Mouse (Mus musculus): ENCODE results near the gene Fbxw10. TPM values are rescaled to one million over a fixed set of nuclear protein-coding genes. Genes with fewer than 3 reads are reported as not detected.

The Fbxw10 gene
- polyA plus RNA-seq (2015; fragmentation: Nextera tagmentation; extraction: Ambion mirVana): 0.13 TPM in 1 of 2 replicates, not detected in the other

- H3K27ac ChIP-seq (replicated peaks): no peak within 1 kb of the TSS
- no peak for ATAC-seq (ENCODE audit: extremely low read depth, insufficient number of reproducible peaks, low FRiP score, low TSS enrichment)
- peaks cover 10% of the 10 kb centered on the region for H3K4me1 ChIP-seq
- 40% methylated on average over 12 of the region's 12 CpGs for WGBS
- H3K4me2 ChIP-seq: peak within 1 kb of the TSS; percentile 57
- peak within 1 kb of the TSS; percentile 62 for H3K9ac ChIP-seq
- H3K36me3 ChIP-seq: no peaks in the 10 kb centered on the region
- no peaks in the 10 kb centered on the region for H3K9me3 ChIP-seq
- H3K27me3 ChIP-seq (replicated peaks): no peaks in the 10 kb centered on the region
- peak within 1 kb of the TSS; percentile 29 for H3K4me3 ChIP-seq
Observed at GRCm38 (mm10) chr11:62846961-62847654, at the start of gene Fbxw10. Gene Fbxw10 (plus strand): TSS chr11:62847069.

GRCm38 (mm10) chr11:62804119-62804518 lies 42.8 kb upstream of the Fbxw10 start:
- peaks cover 10% of the 10 kb centered on the region for H3K9me3 ChIP-seq
- H3K9ac ChIP-seq: no peak overlapping the region
- H3K4me3 ChIP-seq: no peak overlapping the region
- no peaks in the 10 kb centered on the region for H3K4me1 ChIP-seq
- H3K27me3 ChIP-seq (replicated peaks): no peaks in the 10 kb centered on the region
- no peak overlapping the region for H3K27ac ChIP-seq (replicated peaks)
- H3K4me2 ChIP-seq: no peak overlapping the region
- 47% methylated on average over 13 of the region's 13 CpGs for WGBS
- ATAC-seq (ENCODE audit: extremely low read depth, insufficient number of reproducible peaks, low FRiP score, low TSS enrichment): no peak
- H3K36me3 ChIP-seq: no peaks in the 10 kb centered on the region

- Histone ChIP-seq H3K9ac (no peak overlapping the region), H3K27ac (replicated peaks) (no peak overlapping the region), H3K4me3 (no peak overlapping the region), H3K4me1 (0 out of 2 replicates have a peak, but pooled peaks cover 7% of the 10 kb centered on the region), H3K9me3 (peaks cover 7% of the 10 kb centered on the region; the same call in 1 of the 2 replicates), H3K4me2 (no peak overlapping the region), H3K36me3 (no peaks in the 10 kb centered on the region), H3K27me3 (replicated peaks) (no peaks in the 10 kb centered on the region)
- no peak for ATAC-seq (ENCODE audit: extremely low read depth, insufficient number of reproducible peaks, low FRiP score, low TSS enrichment)
- 61% methylated on average over 2 of the region's 2 CpGs for WGBS
Observed at GRCm38 (mm10) chr11:62807965-62808364, 38.9 kb upstream of the Fbxw10 start.

GRCm38 (mm10) chr11:62809201-62809600 lies 37.7 kb upstream of the Fbxw10 start:
- Histone ChIP-seq H3K27ac (replicated peaks) (no peak overlapping the region), H3K9ac (no peak overlapping the region), H3K4me2 (no peak overlapping the region), H3K36me3 (no peaks in the 10 kb centered on the region), H3K27me3 (replicated peaks) (no peaks in the 10 kb centered on the region), H3K4me1 (peaks cover 19% of the 10 kb centered on the region), H3K4me3 (no peak overlapping the region), H3K9me3 (peaks cover 7% of the 10 kb centered on the region; the same call in 1 of the 2 replicates)
- no peak for ATAC-seq (ENCODE audit: extremely low read depth, insufficient number of reproducible peaks, low FRiP score, low TSS enrichment)
- WGBS: 58% methylated on average over 4 of the region's 4 CpGs

GRCm38 (mm10) chr11:62812268-62812667 lies 34.6 kb upstream of the Fbxw10 start:
- 78% methylated on average over 6 of the region's 6 CpGs for WGBS
- Histone ChIP-seq H3K27ac (replicated peaks) (no peak overlapping the region), H3K4me2 (no peak overlapping the region), H3K9me3 (no peaks in the 10 kb centered on the region), H3K4me3 (no peak overlapping the region), H3K9ac (no peak overlapping the region), H3K27me3 (replicated peaks) (no peaks in the 10 kb centered on the region), H3K36me3 (no peaks in the 10 kb centered on the region), H3K4me1 (peaks cover 24% of the 10 kb centered on the region)
- ATAC-seq (ENCODE audit: extremely low read depth, insufficient number of reproducible peaks, low FRiP score, low TSS enrichment): no peak

GRCm38 (mm10) chr11:62813497-62813896 lies 33.4 kb upstream of the Fbxw10 start:
- Histone ChIP-seq H3K4me3 (no peak overlapping the region), H3K27ac (replicated peaks) (no peak overlapping the region), H3K36me3 (no peaks in the 10 kb centered on the region), H3K4me2 (no peak overlapping the region), H3K27me3 (replicated peaks) (no peaks in the 10 kb centered on the region), H3K9ac (no peak overlapping the region), H3K9me3 (no peaks in the 10 kb centered on the region), H3K4me1 (peaks cover 24% of the 10 kb centered on the region)
- ATAC-seq (ENCODE audit: extremely low read depth, insufficient number of reproducible peaks, low FRiP score, low TSS enrichment): no peak
- 19% methylated on average over 1 of the region's 1 CpGs for WGBS

- H3K36me3 ChIP-seq: no peaks in the 10 kb centered on the region
- H3K9me3 ChIP-seq: no peaks in the 10 kb centered on the region
- H3K4me3 ChIP-seq: no peak overlapping the region
- H3K27ac ChIP-seq (replicated peaks): no peak overlapping the region
- H3K4me1 ChIP-seq: peaks cover 24% of the 10 kb centered on the region
- 45% methylated on average over 6 of the region's 6 CpGs for WGBS
- no peak for ATAC-seq (ENCODE audit: extremely low read depth, insufficient number of reproducible peaks, low FRiP score, low TSS enrichment)
- no peak overlapping the region for H3K9ac ChIP-seq
- no peak overlapping the region for H3K4me2 ChIP-seq
- no peaks in the 10 kb centered on the region for H3K27me3 ChIP-seq (replicated peaks)
Observed at GRCm38 (mm10) chr11:62813970-62814624, 32.8 kb upstream of the Fbxw10 start.

GRCm38 (mm10) chr11:62814625-62815024 lies 32.2 kb upstream of the Fbxw10 start:
- H3K9ac ChIP-seq: no peak overlapping the region
- H3K27ac ChIP-seq (replicated peaks): no peak overlapping the region
- ATAC-seq (ENCODE audit: extremely low read depth, insufficient number of reproducible peaks, low FRiP score, low TSS enrichment): no peak
- no peak overlapping the region for H3K4me2 ChIP-seq
- H3K9me3 ChIP-seq: no peaks in the 10 kb centered on the region
- WGBS: 38% methylated on average over 4 of the region's 4 CpGs
- no peaks in the 10 kb centered on the region for H3K36me3 ChIP-seq
- peaks cover 27% of the 10 kb centered on the region for H3K4me1 ChIP-seq
- no peaks in the 10 kb centered on the region for H3K27me3 ChIP-seq (replicated peaks)
- H3K4me3 ChIP-seq: no peak overlapping the region

- ATAC-seq (ENCODE audit: extremely low read depth, insufficient number of reproducible peaks, low FRiP score, low TSS enrichment): no peak
- H3K36me3 ChIP-seq: no peaks in the 10 kb centered on the region
- 76% methylated on average over 1 of the region's 1 CpGs for WGBS
- H3K4me3 ChIP-seq: no peak overlapping the region
- no peak overlapping the region for H3K27ac ChIP-seq (replicated peaks)
- no peaks in the 10 kb centered on the region for H3K9me3 ChIP-seq
- H3K27me3 ChIP-seq (replicated peaks): no peaks in the 10 kb centered on the region
- peaks cover 35% of the 10 kb centered on the region for H3K4me1 ChIP-seq
- no peak overlapping the region for H3K9ac ChIP-seq
- H3K4me2 ChIP-seq: no peak overlapping the region
Observed at GRCm38 (mm10) chr11:62815438-62815837, 31.4 kb upstream of the Fbxw10 start.

- no peak overlapping the region for H3K9ac ChIP-seq
- 64% methylated on average over 6 of the region's 6 CpGs for WGBS
- H3K4me2 ChIP-seq: no peak overlapping the region
- H3K4me3 ChIP-seq: no peak overlapping the region
- no peak overlapping the region for H3K27ac ChIP-seq (replicated peaks)
- no peaks in the 10 kb centered on the region for H3K9me3 ChIP-seq
- no peak for ATAC-seq (ENCODE audit: extremely low read depth, insufficient number of reproducible peaks, low FRiP score, low TSS enrichment)
- peaks cover 45% of the 10 kb centered on the region for H3K4me1 ChIP-seq
- H3K27me3 ChIP-seq (replicated peaks): no peaks in the 10 kb centered on the region
- no peaks in the 10 kb centered on the region for H3K36me3 ChIP-seq
Observed at GRCm38 (mm10) chr11:62816591-62816990, 30.3 kb upstream of the Fbxw10 start.

GRCm38 (mm10) chr11:62819059-62819686 lies 27.7 kb upstream of the Fbxw10 start:
- 82% methylated on average over 8 of the region's 8 CpGs for WGBS
- ATAC-seq (ENCODE audit: extremely low read depth, insufficient number of reproducible peaks, low FRiP score, low TSS enrichment): no peak
- peaks cover 4% of the 10 kb centered on the region; the same call in 1 of the 2 replicates for H3K36me3 ChIP-seq
- 0 out of 2 replicates have a peak, but pooled peaks cover 5% of the 10 kb centered on the region for H3K9me3 ChIP-seq
- no peak overlapping the region for H3K4me3 ChIP-seq
- no peak overlapping the region for H3K9ac ChIP-seq
- peaks cover 31% of the 10 kb centered on the region for H3K4me1 ChIP-seq
- H3K27ac ChIP-seq (replicated peaks): no peak overlapping the region
- H3K27me3 ChIP-seq (replicated peaks): no peaks in the 10 kb centered on the region
- H3K4me2 ChIP-seq: no peak overlapping the region
